Mouse (Mus musculus) stomach, embryonic 15.5 days (tissue): Measurements from ENCODE around the gene Strn. TPM values are rescaled to one million over a fixed set of nuclear protein-coding genes. Genes with fewer than 3 reads are reported as not detected.

Source experiments
- ATAC-seq: fragments of 200-750 bp; cut with Nextera tagmentation; 2 replicates; pipeline ENCODE4 v1.8.0; 2017; ENCODE audit warnings: low read depth, moderate number of reproducible peaks, moderate TSS enrichment; ENCODE audit not compliant: insufficient read depth, low FRiP score
- H3K27ac ChIP-seq: fragments of 300-500 bp; sonication (generic); 2 replicates; pipeline ENCODE4 v1.5.1; 2015; ENCODE audit warnings: mild to moderate bottlenecking, inconsistent platforms
- H3K27me3 ChIP-seq: fragments of 300-500 bp; sonication (generic); replicated peaks from 2 replicates; pipeline ENCODE4 v1.6.1; 2015; ENCODE audit warnings: inconsistent platforms
- H3K36me3 ChIP-seq: fragments of 300-500 bp; sonication (generic); 2 replicates; pipeline ENCODE4 v1.6.1; 2015; ENCODE audit warnings: inconsistent platforms
- H3K4me1 ChIP-seq: fragments of 300-500 bp; sonication (generic); 2 replicates; pipeline ENCODE4 v1.6.1; 2015; ENCODE audit warnings: inconsistent platforms
- H3K4me2 ChIP-seq: fragments of 300-500 bp; sonication (generic); 2 replicates; pipeline ENCODE4 v1.6.1; 2015; ENCODE audit warnings: mild to moderate bottlenecking, inconsistent platforms
- H3K4me3 ChIP-seq: fragments of 300-500 bp; sonication (generic); replicated peaks from 2 replicates; pipeline ENCODE4 v1.5.1; 2015; ENCODE audit warnings: inconsistent platforms
- H3K9ac ChIP-seq: fragments of 300-500 bp; sonication (generic); 2 replicates; pipeline ENCODE4 v1.6.1; 2015; ENCODE audit warnings: inconsistent platforms
- H3K9me3 ChIP-seq: fragments of 300-500 bp; sonication (generic); 2 replicates; pipeline ENCODE4 v1.6.1; 2016; ENCODE audit warnings: inconsistent platforms
- WGBS: fragments of 180-500 bp; shearing (Covaris S2); methylation state at CpG from one replicate; pipeline ENCODE4 v1.1.7; 2015; 5-methylcytosine and 5-hydroxymethylcytosine counted together
- polyA plus RNA-seq: library from polyadenylated mRNA; unstranded; fragments of >200 nt; fragmentation: Nextera tagmentation; extraction: Ambion mirVana; gene quantifications from 2 replicates; pipeline ENCODE4 v1.2.1, GENCODE M21; 2015

Gene Strn
- polyA plus RNA-seq, 1 experiment from 2014 or later = 4.9 TPM

DNA sequence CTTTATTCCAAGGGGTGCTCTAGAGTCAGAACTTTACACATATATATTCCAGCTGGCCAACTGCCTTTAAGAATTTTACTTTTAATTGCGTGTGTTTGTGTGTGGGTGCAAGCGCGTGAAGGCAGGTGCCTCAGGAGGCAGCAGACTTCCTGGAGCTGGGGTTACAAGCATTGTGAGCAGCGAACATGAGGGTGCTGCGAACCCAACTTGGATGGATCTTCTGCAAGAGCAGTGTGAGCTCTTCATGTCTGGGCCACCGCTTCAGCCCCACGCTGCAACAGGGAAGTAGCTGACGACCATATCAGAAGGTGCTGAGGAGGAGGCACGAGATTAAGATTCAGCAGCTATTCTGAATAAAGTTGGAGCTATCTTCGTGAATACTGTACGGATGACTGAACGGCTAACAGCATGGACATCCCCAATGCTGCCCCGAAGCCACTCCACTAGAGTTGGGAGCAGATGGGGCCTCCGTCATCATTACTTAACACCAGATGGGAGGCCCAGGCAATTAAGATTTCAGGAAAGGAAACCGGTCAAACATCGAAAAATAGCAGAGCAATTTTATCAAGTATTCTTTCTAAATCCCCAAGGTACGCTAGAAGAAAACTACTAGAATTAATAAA, 93.0 kb downstream of the Strn start:
- Histone ChIP-seq H3K9me3 (no peaks in the 10 kb centered on the region), H3K36me3 (no peaks in the 10 kb centered on the region), H3K4me1 (no peaks in the 10 kb centered on the region), H3K4me2 (no peak overlapping the region), H3K27ac (no peak overlapping the region), H3K9ac (no peak overlapping the region), H3K4me3 (no peak overlapping the region), H3K27me3 (no peaks in the 10 kb centered on the region)
- ATAC-seq = no peak
- WGBS = 89% methylated on average over 17 of the region's 17 CpGs

DNA sequence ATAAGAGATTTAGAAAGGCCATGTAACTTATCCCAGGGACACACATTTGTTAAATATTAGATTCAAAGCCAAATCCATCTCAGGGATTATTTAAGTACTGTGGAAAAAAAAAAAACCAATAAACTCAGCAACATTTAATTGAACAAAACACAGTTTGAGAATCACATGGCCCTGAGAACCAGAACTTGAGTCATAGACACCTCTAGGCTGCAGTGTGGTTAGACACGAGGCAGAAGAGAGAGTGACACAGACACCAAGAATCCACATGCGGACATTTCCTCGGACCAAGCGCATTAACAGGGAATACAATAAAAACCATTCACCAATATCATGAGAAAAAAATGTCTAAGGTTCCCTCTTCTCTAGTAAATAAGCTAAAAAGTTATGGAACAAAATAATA, 94.7 kb downstream of the Strn start:
- H3K4me3 ChIP-seq = no peak overlapping the region
- no peak overlapping the region for H3K27ac ChIP-seq
- H3K9me3 ChIP-seq = no peaks in the 10 kb centered on the region
- WGBS = 84% methylated on average over 4 of the region's 4 CpGs
- ATAC-seq = no peak
- no peaks in the 10 kb centered on the region for H3K36me3 ChIP-seq
- H3K4me1 ChIP-seq = no peaks in the 10 kb centered on the region
- H3K9ac ChIP-seq = no peak overlapping the region
- H3K27me3 ChIP-seq = no peaks in the 10 kb centered on the region
- H3K4me2 ChIP-seq = no peak overlapping the region

DNA sequence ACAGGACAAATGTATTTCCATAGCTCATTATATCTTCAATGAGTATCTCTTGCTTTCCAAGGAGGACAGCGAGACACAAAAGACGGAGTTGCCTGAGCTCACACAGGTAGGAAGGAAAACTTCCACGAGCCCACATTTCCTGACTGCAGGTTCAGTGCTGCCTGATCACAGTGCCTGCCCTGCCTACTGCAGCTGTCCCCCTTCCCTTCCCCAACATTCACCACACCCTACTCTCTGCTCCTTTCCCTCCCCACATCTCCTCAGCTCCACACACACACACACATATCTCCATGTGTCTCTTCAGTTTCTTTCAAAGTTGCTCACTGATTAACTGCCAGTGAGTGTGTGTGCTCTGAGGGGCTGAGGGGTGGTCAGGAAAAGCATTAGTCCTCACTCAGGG, 96.6 kb downstream of the Strn start:
- no peak for ATAC-seq
- Histone ChIP-seq H3K4me2 (no peak overlapping the region), H3K9me3 (no peaks in the 10 kb centered on the region), H3K36me3 (no peaks in the 10 kb centered on the region), H3K27ac (no peak overlapping the region), H3K27me3 (no peaks in the 10 kb centered on the region), H3K9ac (no peak overlapping the region), H3K4me1 (no peaks in the 10 kb centered on the region), H3K4me3 (no peak overlapping the region)
- 73% methylated on average over 3 of the region's 3 CpGs for WGBS

DNA sequence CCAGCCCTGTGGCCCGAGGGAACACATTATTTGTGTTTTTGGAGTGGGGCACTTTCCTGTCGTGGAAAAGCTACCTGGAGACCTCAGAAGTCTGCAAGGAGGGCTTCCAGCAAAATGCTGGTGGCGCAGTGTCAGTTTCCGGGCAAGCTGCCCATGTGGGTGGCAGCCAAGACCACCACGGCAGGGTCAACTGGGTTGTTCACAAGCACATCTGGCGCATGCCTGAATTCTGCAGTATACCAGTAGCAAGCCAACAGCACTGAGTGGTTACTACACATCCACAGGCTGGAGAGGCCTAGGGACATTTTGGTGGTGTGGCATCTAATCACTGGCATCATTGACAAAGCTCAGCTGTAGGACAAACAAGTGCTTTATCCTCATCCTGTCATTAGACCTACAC, 97.9 kb downstream of the Strn start:
- no peak overlapping the region for H3K4me2 ChIP-seq
- no peaks in the 10 kb centered on the region for H3K36me3 ChIP-seq
- no peaks in the 10 kb centered on the region for H3K4me1 ChIP-seq
- H3K27me3 ChIP-seq = no peaks in the 10 kb centered on the region
- H3K27ac ChIP-seq = no peak overlapping the region
- no peak for ATAC-seq
- no peaks in the 10 kb centered on the region for H3K9me3 ChIP-seq
- H3K4me3 ChIP-seq = no peak overlapping the region
- no peak overlapping the region for H3K9ac ChIP-seq
- 67% methylated on average over 6 of the region's 6 CpGs for WGBS

DNA sequence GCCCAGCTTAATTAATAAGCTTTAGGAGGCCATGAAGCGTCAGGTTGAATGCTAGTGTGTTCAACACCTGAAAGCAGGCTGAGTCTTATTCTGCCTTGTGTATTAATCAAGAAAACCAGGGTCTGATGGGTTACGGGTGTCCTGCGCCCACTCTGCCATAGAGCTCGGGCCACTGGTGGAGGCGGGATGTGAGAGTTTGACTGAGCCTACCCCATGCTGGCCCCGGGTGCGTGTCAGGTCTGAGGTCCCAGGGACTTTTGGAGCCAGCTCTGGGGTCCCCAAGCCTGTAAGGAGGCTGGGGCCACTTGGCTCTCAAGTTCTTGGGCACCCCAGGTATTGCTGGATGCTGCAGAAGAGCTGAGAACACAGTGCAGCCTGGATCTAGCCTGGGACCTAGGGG, 99.9 kb downstream of the Strn start:
- no peak overlapping the region for H3K27ac ChIP-seq
- no peaks in the 10 kb centered on the region for H3K36me3 ChIP-seq
- no peaks in the 10 kb centered on the region for H3K27me3 ChIP-seq
- WGBS = 95% methylated on average over 7 of the region's 7 CpGs
- ATAC-seq = no peak
- H3K9ac ChIP-seq = no peak overlapping the region
- no peak overlapping the region for H3K4me2 ChIP-seq
- H3K4me3 ChIP-seq = no peak overlapping the region
- H3K9me3 ChIP-seq = no peaks in the 10 kb centered on the region
- H3K4me1 ChIP-seq = no peaks in the 10 kb centered on the region

DNA sequence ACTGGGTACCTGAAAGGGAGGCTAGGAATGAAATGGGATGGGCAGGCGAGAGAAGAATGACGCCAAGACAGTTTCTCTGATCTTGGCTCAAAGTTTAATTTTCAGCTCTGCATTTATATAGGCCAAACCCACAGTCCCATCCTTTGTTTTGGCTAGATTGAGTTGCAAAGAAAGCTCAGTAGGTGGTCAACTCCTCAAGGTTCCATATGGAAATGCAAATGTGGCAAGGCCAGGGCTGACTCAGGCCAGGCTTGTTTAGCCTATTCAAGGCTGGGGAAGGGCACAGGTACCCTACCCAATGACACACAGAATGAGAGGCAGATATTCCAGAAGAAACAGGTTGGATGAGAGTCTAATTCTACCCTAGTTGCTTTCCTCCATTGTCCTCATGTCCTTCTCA, 101.4 kb downstream of the Strn start:
- no peaks in the 10 kb centered on the region for H3K27me3 ChIP-seq
- H3K4me3 ChIP-seq = no peak overlapping the region
- no peaks in the 10 kb centered on the region for H3K4me1 ChIP-seq
- no peak overlapping the region for H3K4me2 ChIP-seq
- no peak overlapping the region for H3K9ac ChIP-seq
- no peaks in the 10 kb centered on the region for H3K36me3 ChIP-seq
- WGBS = 69% methylated on average over 2 of the region's 2 CpGs
- no peaks in the 10 kb centered on the region for H3K9me3 ChIP-seq
- no peak for ATAC-seq
- H3K27ac ChIP-seq = no peak overlapping the region

- Histone ChIP-seq H3K4me1 (no peaks in the 10 kb centered on the region), H3K9me3 (no peaks in the 10 kb centered on the region), H3K27ac (no peak overlapping the region), H3K27me3 (no peaks in the 10 kb centered on the region), H3K4me3 (no peak overlapping the region), H3K4me2 (no peak overlapping the region), H3K9ac (no peak overlapping the region), H3K36me3 (no peaks in the 10 kb centered on the region)
- ATAC-seq = no peak
- 93% methylated on average over 19 of the region's 19 CpGs for whole genome bisulfite sequencing
Measured at GRCm38 (mm10) chr17:78624941-78625340, 112.1 kb downstream of the Strn start.

- H3K27ac ChIP-seq = no peak overlapping the region
- H3K4me3 ChIP-seq = no peak overlapping the region
- H3K9ac ChIP-seq = no peak overlapping the region
- no peak for ATAC-seq
- WGBS = 85% methylated on average over 4 of the region's 4 CpGs
- no peaks in the 10 kb centered on the region for H3K36me3 ChIP-seq
- H3K4me2 ChIP-seq = no peak overlapping the region
- no peaks in the 10 kb centered on the region for H3K27me3 ChIP-seq
- H3K9me3 ChIP-seq = no peaks in the 10 kb centered on the region
- no peaks in the 10 kb centered on the region for H3K4me1 ChIP-seq
Measured at GRCm38 (mm10) chr17:78621863-78622262, 115.1 kb downstream of the Strn start.

DNA sequence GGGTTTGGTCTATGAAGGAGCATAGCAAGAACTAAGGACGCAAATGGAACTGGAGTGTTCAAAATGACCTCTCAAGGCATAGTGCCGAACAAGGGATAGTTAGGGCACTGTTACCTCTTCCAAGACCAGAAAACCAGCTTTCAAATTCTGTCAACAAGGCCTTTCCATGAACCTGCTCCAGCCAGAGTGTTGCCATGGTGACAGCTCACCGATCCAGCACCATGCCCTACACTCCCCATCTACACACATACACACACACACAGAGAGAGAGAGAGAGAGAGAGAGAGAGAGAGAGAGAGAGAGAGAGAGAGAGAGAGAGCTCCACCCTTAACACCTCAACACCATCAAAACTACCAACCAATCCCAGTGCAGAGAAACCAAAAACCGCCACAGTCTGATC, 116.3 kb downstream of the Strn start:
- H3K4me1 ChIP-seq = no peaks in the 10 kb centered on the region
- no peak overlapping the region for H3K4me3 ChIP-seq
- H3K9ac ChIP-seq = no peak overlapping the region
- no peaks in the 10 kb centered on the region for H3K9me3 ChIP-seq
- H3K36me3 ChIP-seq = no peaks in the 10 kb centered on the region
- ATAC-seq = no peak
- H3K4me2 ChIP-seq = no peak overlapping the region
- WGBS = 68% methylated on average over 4 of the region's 4 CpGs
- no peaks in the 10 kb centered on the region for H3K27me3 ChIP-seq
- no peak overlapping the region for H3K27ac ChIP-seq

DNA sequence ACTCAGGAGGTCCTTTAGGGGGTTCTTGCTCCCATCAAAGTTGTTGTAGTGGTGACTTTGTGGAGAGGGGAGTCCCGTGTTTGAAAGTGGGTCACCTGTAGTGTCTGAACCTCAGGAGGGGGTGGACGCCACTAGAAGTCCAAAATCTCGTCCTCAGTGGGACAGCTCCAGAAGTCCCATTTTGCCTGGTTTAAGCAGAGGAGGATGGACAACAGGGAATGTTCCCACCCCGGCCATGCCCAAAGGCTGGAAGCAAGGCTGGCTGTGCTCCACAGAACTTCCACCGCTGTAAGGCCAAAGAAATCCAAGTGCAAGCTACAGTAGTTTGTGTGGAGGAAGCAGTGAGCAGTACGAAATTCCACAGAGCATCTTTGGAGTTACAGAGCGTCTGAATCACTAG, 117.0 kb downstream of the Strn start:
- 88% methylated on average over 7 of the region's 7 CpGs for whole genome bisulfite sequencing

DNA sequence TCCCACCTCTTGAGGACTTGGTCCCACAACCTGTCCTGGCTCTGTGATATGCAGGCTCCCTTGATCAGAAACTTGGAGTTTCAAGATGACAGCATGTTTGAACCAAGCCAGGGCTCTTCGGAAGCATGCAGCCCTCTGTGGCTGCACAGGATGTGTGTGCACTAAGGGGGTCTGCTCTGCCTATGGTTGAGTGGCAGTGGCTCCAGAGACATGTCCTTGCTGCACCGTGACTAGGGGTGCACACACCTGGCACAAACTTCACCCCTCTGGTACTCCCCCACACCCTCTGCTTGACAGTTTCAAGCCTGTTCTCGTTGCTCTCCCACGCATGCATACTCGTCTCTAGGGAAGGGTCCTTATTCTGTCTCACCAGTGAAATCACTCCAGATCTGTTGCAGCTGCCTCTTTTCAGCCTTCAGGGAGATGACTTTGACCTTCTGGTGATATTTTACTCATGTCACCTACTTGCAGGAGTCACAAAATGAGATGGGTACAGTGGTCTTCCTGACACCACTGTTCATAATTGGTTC, 118.8 kb downstream of the Strn start:
- H3K36me3 ChIP-seq = no peaks in the 10 kb centered on the region
- no peak overlapping the region for H3K4me3 ChIP-seq
- no peak for ATAC-seq
- 67% methylated on average over 5 of the region's 5 CpGs for WGBS
- H3K27ac ChIP-seq = no peak overlapping the region
- no peaks in the 10 kb centered on the region for H3K27me3 ChIP-seq
- H3K4me1 ChIP-seq = no peaks in the 10 kb centered on the region
- no peak overlapping the region for H3K9ac ChIP-seq
- no peak overlapping the region for H3K4me2 ChIP-seq
- H3K9me3 ChIP-seq = no peaks in the 10 kb centered on the region

More for the DNA sequence above, 117.0 kb downstream of the Strn start:
- H3K36me3 ChIP-seq = no peaks in the 10 kb centered on the region
- no peaks in the 10 kb centered on the region for H3K9me3 ChIP-seq
- no peak overlapping the region for H3K4me2 ChIP-seq
- ATAC-seq = no peak
- H3K27me3 ChIP-seq = no peaks in the 10 kb centered on the region
- no peak overlapping the region for H3K27ac ChIP-seq
- H3K9ac ChIP-seq = no peak overlapping the region
- no peak overlapping the region for H3K4me3 ChIP-seq
- no peaks in the 10 kb centered on the region for H3K4me1 ChIP-seq

DNA sequence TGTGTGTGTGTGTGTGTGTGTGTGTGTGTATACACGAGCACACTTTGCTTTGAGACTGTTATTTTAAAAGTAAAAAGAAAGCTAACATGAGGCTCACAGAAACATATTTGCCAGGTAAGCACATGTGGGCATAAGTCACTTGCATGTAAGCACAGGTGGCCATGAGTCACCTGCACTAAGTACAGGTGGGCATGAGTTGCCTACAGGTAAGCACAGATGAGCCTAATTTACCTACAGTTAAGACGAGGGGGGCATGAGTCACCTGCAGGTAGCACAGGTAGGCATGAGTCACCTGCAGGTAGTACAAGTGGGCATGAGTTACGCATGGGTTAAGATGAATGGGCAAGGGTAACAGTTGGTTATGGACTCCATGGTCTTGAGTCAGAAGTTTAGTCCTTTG, 121.9 kb downstream of the Strn start:
- WGBS = 79% methylated on average over 3 of the region's 3 CpGs
- H3K4me2 ChIP-seq = no peak overlapping the region
- no peaks in the 10 kb centered on the region for H3K27me3 ChIP-seq
- no peak for ATAC-seq
- H3K4me3 ChIP-seq = no peak overlapping the region
- no peak overlapping the region for H3K9ac ChIP-seq
- H3K4me1 ChIP-seq = no peaks in the 10 kb centered on the region
- H3K36me3 ChIP-seq = no peaks in the 10 kb centered on the region
- H3K9me3 ChIP-seq = no peaks in the 10 kb centered on the region
- H3K27ac ChIP-seq = no peak overlapping the region

DNA sequence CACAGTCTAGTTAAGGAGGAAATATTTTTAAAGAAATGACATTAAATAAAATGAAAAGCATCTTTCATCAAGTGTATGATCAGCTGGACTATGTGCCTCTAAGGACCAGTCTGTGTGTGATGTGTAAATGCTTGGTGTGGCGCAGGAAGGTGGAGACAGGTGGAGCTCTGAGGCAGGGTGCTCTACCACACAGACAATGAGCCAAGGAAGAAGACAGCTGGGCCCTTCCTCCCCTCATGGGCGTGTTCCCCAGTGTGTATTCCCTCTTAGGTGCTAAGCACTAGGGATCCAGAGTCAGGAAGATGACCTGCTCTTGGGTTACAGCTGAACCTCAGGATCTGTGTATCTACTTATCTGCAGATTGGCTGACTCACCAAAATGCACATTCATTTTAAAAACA, 122.5 kb downstream of the Strn start:
- Histone ChIP-seq H3K4me3 (no peak overlapping the region), H3K27me3 (no peaks in the 10 kb centered on the region), H3K9ac (no peak overlapping the region), H3K9me3 (no peaks in the 10 kb centered on the region), H3K27ac (no peak overlapping the region), H3K36me3 (no peaks in the 10 kb centered on the region), H3K4me2 (no peak overlapping the region), H3K4me1 (no peaks in the 10 kb centered on the region)
- ATAC-seq = no peak
- WGBS = 76% methylated on average over 2 of the region's 2 CpGs
